Mouse (Mus musculus) small intestine, adult 2 months (tissue): ENCODE measurements around the gene Tmie.

Experiments used
- CTCF ChIP-seq: fragments of 200-500 bp; IDR thresholded peaks from 2 replicates; pipeline ENCODE4 v1.5.1; 2012; ENCODE audit warnings: low read depth, mild to moderate bottlenecking, control low read depth, inconsistent platforms, low read length, moderate library complexity, mixed read lengths; ENCODE audit not compliant: insufficient replicate concordance, insufficient read length; ENCODE audit errors: extremely low read depth
- POLR2A ChIP-seq: fragments of 200-500 bp; IDR thresholded peaks from 2 replicates; pipeline ENCODE4 v1.6.1; 2012; ENCODE audit warnings: low read depth, mild to moderate bottlenecking, control low read depth, inconsistent platforms, low read length, moderate library complexity

- TF ChIP-seq POLR2A (no peak), CTCF (no peak)
Observed at GRCm38 (mm10) chr9:110840905-110841304, 39.0 kb downstream of the Tmie start.
